Mouse (Mus musculus): ENCODE measurements at regions not wholly inside any gene's neighbourhood (a gene's known extent, or its start where the extent isn't known, plus 50 kb on each side); places are given as distances from the start of the nearest gene placed in this dataset.

GRCm38 (mm10) chr3:115766153-115766552 is 51.3 kb upstream of the S1pr1 start:
- DNase-seq = no peak

- DNase-seq = no peak
Observed at GRCm38 (mm10) chr3:115768290-115768689, 53.4 kb upstream of the S1pr1 start.

- DNase-seq = no peak
Observed at GRCm38 (mm10) chr3:115768761-115769530, 54.1 kb upstream of the S1pr1 start.

- no peak for DNase-seq
Observed at GRCm38 (mm10) chr3:115772676-115773075, 57.8 kb upstream of the S1pr1 start.

- no peak for DNase-seq
Observed at GRCm38 (mm10) chr3:115774321-115774720, 59.4 kb upstream of the S1pr1 start.

GRCm38 (mm10) chr3:115774723-115775122 is 59.9 kb upstream of the S1pr1 start:
- no peak for DNase-seq

- DNase-seq = no peak
Observed at GRCm38 (mm10) chr3:115779144-115779890, 64.4 kb upstream of the S1pr1 start.

GRCm38 (mm10) chr3:115779906-115780305 is 65.0 kb upstream of the S1pr1 start:
- no peak for DNase-seq

GRCm38 (mm10) chr3:115782726-115783125 is 67.9 kb upstream of the S1pr1 start:
- no peak for DNase-seq

- DNase-seq = no peak
Observed at GRCm38 (mm10) chr3:115787360-115787759, 72.5 kb upstream of the S1pr1 start.

- DNase-seq = no peak
Observed at GRCm38 (mm10) chr3:115788525-115788924, 73.7 kb upstream of the S1pr1 start.

GRCm38 (mm10) chr3:115789063-115789462 is 74.2 kb upstream of the S1pr1 start:
- DNase-seq = no peak

- no peak for DNase-seq
Observed at GRCm38 (mm10) chr3:115792606-115793005, 77.7 kb upstream of the S1pr1 start.

GRCm38 (mm10) chr3:115793344-115794059 is 78.6 kb upstream of the S1pr1 start:
- DNase-seq = peak; percentile 44 to 53

GRCm38 (mm10) chr3:115799326-115799725 is 84.5 kb upstream of the S1pr1 start:
- DNase-seq = peak in 1 of 2 experiments; percentile 47

GRCm38 (mm10) chr3:115799981-115800380 is 85.1 kb upstream of the S1pr1 start:
- no peak for DNase-seq

GRCm38 (mm10) chr3:115800873-115801272 is 86.0 kb upstream of the S1pr1 start:
- DNase-seq = no peak

- peak; percentile 50 for DNase-seq
Observed at GRCm38 (mm10) chr3:115801581-115802200, 85.9 kb upstream of the Dph5 start.

GRCm38 (mm10) chr3:115804616-115805015 is 83.0 kb upstream of the Dph5 start:
- DNase-seq = no peak

- no peak for DNase-seq
Observed at GRCm38 (mm10) chr3:115807032-115807431, 80.6 kb upstream of the Dph5 start.

- DNase-seq = no peak
Observed at GRCm38 (mm10) chr3:115815168-115815567, 72.5 kb upstream of the Dph5 start.

- peak; percentile 36 to 47 for DNase-seq
Observed at GRCm38 (mm10) chr3:115815571-115816156, 72.0 kb upstream of the Dph5 start.
